Mouse (Mus musculus) megakaryocyte, embryonic 14.5 days (primary cell): ENCODE results near the gene Fads1.

ENCODE experiments used
- FLI1 ChIP-seq: IDR thresholded peaks from 2 replicates; pipeline ENCODE4 v1.6.1; 2012; ENCODE audit warnings: low read length, inconsistent platforms, mixed read lengths
- GATA1 ChIP-seq: IDR thresholded peaks from 3 replicates; pipeline ENCODE4 v1.6.1; 2012; ENCODE audit warnings: mixed read lengths, low read length, inconsistent platforms, borderline replicate concordance

DNA sequence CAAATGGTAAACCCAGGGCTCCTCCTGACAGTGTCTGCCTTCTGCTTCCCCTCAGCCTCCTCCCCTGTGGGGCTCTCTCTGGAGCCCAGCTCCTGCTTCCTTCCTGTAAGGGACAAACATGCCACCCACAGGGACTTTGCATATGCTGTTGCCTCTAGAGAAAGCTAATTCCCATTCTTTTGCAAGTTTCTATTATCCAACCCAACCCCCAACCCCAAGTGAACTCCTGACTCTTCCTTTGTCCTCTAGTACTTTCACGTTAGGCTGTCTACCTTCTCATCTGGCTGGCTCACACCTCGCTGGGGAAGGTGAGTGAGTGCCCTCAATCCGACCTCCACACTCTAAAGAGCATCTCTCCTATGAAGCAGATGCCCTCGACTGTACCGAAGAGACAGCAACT lies 49.2 kb downstream of the Fads1 start:
- no peak for TF ChIP-seq GATA1
- no peak for TF ChIP-seq FLI1
